7 mouse cellular contexts compared by ENCODE assay signal in genomic region chr10:17522026-17522541, GRCm38 (mm10).
DNase-seq lines count a peak whose midpoint lies in the region; ATAC-seq and TF ChIP-seq lines count a peak whose summit lies in the region.

No protein-coding gene starts in this region.

- DNase-seq in B cell, adult 2 months, result peak; percentile 42 to 48
- DNase-seq in MEL-GATA-1-ER (ENCODE audit: extremely low read depth, low read depth), result peak; percentile 71
- peak; percentile 15 for DNase-seq in heart, postnatal 0 days (ENCODE audit: low spot score)
- peak; percentile 30 for DNase-seq in layer of hippocampus, adult 9-10 months (ENCODE audit: low spot score)
- DNase-seq in thymus, postnatal 10 days (ENCODE audit: low spot score in 2 of 2), result no peak

- peak; percentile 87 for ATAC-seq in common myeloid progenitor, adult 5-6 weeks (replicated peaks; ENCODE audit: low read depth, poor library complexity, severe bottlenecking)
- ATAC-seq in heart, postnatal 0 days (ENCODE audit: insufficient read depth, low read depth), result no peak
- peak; percentile 36; the same call in 1 of the 2 replicates for ATAC-seq in monocyte, adult 5-6 weeks (replicated peaks; ENCODE audit: insufficient number of reproducible peaks, low FRiP score, low TSS enrichment, poor library complexity, severe bottlenecking)

- no peak overlapping the region for H3K4me3 ChIP-seq in heart, postnatal 0 days (ENCODE audit: low read depth, low read length)

- no peak for TF ChIP-seq CTCF in heart, postnatal 0 days (IDR thresholded peaks at IDR 0.05; ENCODE audit: low read depth)

- H3K9me3 ChIP-seq in heart, postnatal 0 days (replicated peaks; ENCODE audit: control insufficient read depth, low read length), result no peaks in the 10 kb centered on the region

- H3K27me3 ChIP-seq in heart, postnatal 0 days (ENCODE audit: control insufficient read depth, insufficient read depth, low read length), result no peaks in the 10 kb centered on the region

- peak overlapping the region; percentile 38; the same call in 1 of the 2 replicates for H3K27ac ChIP-seq in heart, postnatal 0 days (ENCODE audit: low read depth)

- WGBS in heart, postnatal 0 days, result 49% methylated on average over 5 of the region's 5 CpGs

- H3K9ac ChIP-seq in heart, postnatal 0 days (replicated peaks; ENCODE audit: low read depth, low read length), result no peak overlapping the region

- no peak overlapping the region for H3K4me2 ChIP-seq in heart, postnatal 0 days (ENCODE audit: low read depth, low read length)

- no peaks in the 10 kb centered on the region for H3K36me3 ChIP-seq in heart, postnatal 0 days (replicated peaks; ENCODE audit: control insufficient read depth, insufficient read depth, low read length)

- no peaks in the 10 kb centered on the region for H3K4me1 ChIP-seq in heart, postnatal 0 days (ENCODE audit: control insufficient read depth, insufficient read depth)

- no peak for TF ChIP-seq EP300 in heart, postnatal 0 days (IDR thresholded peaks at IDR 0.05; ENCODE audit: low read depth)

Comparison
In these comparisons a context has a peak if more than half of its experiments do, and no peak if none do; other contexts are left out.
1. DNase-seq: peak in B cell, adult 2 months (2 of 2), MEL-GATA-1-ER (single experiment), heart, postnatal 0 days (single experiment) and layer of hippocampus, adult 9-10 months (single experiment); none in thymus, postnatal 10 days (0 of 2).